Mouse (Mus musculus): ENCODE data around the gene Sympk.

The Sympk gene

DNA sequence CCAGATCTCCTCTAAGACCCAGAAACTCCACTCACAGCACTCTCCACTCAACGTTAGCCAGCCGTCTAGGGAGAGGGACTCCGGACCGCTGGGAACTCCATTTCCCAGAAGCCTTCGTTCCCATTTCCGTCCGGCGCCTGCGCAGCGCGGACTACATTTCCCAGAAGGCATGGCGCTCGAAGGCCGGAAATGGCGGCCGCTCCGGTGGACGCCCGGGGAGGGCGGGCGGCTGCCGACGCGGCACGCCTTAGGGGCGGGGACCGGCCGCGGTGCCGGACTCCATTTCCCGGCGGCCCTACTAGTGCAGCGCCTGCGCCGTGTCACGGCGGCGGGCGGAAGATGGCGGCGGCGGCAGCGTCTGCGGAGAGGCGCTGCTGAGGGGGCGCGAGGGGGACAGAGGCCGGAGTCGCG is at the start of gene Sympk:
TSS of gene Sympk (plus strand) at position 282 of the 411 bp plus-strand sequence.
- DNase-seq (ENCODE audit: low spot score in 2 of 2) = peak; percentile 94 to 95

DNA sequence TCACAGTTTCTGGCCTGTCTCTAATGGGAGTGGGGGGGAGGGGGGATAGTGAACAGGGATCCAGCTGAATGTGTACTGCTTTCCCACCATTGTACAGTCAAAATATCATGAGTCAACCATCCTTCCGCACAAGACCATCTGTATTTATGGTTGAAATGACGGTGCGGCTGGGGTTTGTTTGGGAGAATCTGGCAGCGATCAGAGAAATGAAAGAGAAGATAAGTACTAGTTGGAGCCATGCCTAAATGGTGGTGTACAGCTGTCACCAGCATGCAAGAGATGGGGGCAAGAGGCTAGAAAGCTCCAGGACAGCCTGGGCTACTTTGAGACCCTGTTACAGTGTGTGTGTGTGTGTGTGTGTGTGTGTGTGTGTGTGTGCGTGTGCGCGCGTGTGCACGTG is 45.8 kb upstream of the Sympk start:
- DNase-seq (ENCODE audit: low spot score in 2 of 2) = no peak

DNA sequence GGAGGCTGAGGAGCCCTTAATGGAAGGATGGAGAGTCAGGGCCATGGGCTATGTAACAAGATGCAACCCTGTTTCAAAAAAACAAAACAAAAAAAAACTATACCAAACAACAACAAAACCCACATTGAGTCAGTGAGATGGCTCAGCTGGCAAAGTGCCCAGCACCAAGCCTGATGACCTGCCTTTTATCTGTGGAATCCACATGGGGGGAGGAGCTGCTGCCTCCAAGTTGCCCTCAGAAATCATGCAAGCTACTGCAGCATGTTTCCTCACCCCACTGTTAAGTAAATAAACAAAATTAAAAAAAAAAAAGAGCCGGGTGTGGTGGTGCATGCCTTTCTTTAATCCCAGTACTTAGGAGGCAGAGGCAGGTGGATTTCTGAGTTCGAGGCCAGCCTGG is 37.7 kb upstream of the Sympk start:
- no peak for DNase-seq (ENCODE audit: low spot score in 2 of 2)

DNA sequence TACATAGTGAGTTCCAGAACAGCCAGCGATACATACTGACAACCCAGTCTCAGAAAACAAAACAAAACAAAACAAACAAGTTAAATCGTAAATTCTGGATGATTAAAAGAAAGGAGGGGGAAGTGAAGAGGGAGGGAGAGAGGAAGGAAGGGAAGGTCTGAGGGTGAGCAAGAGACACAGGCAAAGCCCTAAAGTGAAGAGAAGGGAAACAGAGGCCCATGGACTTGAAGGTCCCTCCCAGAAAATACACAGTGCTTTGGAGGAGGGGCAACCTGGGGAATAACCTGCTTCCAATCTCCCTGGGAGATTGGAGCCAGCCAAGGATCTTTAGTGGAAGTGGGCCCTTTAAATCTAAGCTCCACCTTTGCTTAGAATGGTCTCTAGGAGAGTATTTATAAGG is 37.1 kb upstream of the Sympk start, which contains the start of gene Nanos2:
TSS of gene Nanos2 (plus strand) at position 301 of the 400 bp plus-strand sequence.
- no peak for DNase-seq (ENCODE audit: low spot score in 2 of 2)

DNA sequence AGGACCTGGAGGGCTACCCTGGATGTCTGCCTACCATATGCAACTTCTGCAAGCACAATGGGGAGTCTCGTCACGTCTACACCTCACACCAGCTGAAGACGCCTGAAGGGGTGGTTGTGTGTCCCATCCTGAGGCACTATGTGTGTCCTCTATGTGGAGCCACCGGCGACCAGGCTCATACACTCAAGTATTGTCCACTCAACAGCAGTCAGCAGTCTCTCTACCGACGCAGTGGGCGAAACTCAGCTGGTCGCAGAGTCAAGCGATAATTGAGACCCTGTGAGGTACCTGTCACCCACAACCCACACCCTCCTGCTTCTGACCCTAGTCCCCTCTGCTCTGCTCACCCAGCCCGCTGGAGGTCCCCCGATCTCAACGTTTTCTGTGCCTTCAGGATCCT is 36.4 kb upstream of the Sympk start:
- DNase-seq (ENCODE audit: low spot score in 2 of 2) = no peak

DNA sequence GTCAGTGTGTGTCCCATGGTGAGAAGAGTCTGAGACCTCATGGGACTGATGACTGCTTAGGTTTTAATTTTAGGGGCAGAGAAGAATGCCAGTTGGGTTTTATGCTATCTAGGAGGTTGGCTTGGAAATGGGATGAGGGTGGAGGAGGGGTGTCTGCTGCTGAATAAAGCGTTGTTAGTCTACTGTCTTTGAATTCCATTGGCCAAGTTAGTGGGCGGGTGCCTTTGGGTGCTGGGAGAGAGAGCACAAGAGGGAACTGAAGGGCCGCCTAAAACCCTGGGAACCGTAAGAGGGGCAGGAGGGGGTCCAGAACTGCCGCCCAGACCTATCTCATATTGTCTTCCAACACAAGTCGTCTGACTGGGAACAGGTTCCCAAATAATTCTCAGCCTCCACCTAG is 35.4 kb upstream of the Sympk start:
- DNase-seq (ENCODE audit: low spot score in 2 of 2) = no peak

DNA sequence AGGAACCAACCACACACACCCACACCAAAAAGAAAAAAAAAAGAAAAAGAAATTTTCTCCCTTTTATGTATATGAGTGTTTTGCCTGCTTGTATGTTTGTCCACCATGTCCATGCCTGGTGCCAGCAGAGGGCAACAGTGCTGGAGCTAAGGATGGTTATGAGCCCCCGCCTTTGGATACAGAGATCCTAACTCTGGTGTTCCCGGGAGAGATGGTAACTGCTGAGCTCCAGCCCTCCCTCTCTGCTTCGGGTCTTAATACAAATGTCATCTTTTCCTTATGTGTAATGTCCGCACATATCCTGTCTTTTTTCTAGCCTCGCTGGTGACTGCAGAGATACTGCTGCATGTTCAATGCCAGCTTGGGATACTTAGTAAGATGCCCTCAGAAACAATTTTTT is 34.2 kb upstream of the Sympk start:
- no peak for DNase-seq (ENCODE audit: low spot score in 2 of 2)

DNA sequence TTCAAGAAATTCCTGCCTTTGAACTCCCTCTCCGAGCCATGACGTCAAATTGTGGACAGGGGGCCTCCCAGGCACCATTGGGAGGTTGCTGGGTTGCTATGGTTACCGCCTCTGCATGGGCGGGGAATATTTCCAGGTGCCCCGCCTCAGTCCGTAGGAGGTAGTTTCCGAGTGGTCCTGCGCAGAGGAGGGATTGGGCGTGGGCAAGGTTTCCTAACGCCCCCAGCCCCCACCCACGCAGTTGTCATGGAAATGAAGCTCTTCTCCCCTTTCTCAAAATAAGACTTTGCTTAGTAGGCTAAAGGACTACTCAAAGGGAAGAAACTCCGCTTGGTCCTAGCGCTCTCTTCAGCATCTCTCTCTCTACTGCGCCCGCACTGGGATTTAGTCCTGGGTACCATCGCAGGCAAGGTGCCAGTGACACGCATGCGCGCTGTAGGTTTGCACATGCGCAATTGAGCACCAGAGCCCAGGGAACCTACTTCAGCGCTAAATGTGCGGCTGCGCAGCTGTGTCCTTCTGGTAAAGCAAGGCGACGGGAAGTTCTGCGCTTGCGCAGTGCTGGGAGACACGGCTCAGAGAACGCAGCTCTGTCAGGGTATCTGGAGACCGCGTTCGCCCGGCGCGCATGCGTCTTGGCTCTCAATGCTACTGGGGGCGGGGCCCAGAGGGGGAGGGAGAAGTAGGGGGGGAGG is 33.4 kb upstream of the Sympk start, which contains the start of gene Mypop:
TSS of gene Mypop (plus strand) at position 645 of the 695 bp plus-strand sequence.
- DNase-seq (ENCODE audit: low spot score in 2 of 2) = peak; percentile 98

DNA sequence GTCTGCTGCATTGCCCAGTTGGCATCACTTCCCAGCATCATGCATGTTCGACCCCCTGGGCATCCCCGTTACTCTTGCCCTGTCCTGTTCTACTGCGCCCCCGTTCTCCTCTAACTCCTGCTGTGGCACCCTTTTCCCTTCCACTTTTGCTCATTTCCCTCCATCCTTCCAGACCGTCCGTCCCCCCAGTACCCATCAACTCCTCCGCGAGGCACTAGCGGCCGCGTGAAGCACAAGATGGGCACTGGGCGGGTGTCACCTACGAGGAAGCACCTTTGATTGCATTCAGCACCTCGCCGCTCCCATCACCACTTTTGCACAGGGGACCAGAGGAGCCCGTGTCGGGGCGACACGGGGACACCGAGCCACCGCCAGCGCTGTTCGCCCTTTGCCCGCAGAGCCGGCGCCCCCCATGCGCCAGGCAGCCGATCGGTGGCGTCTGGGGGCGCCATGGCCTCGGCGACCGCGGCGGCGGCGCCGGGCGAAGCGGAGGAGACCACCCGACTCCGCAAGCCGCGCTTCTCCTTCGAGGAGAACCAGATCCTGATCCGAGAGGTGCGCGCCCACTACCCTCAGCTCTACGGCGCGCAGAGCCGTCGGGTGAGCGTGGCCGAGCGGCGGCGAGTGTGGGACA is 32.4 kb upstream of the Sympk start:
- peak in 1 of 2 experiments; percentile 26 for DNase-seq (ENCODE audit: low spot score in 2 of 2)

DNA sequence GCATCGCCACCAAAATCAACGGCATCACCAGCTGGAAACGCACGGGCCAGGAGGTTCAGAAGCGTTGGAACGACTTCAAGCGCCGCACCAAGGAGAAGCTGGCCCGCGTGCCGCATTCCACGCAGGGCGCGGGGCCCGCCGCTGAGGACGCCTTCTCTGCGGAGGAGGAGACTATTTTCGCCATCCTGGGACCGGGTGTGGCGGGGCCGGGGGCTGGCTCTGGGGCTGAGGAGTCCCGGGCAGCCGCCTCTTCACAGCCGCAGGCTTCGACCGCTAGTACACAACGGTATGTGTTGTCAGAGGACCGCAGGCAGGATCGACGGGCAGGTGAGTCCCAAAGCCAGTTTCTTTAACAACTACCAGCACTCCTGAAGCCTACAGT is 31.9 kb upstream of the Sympk start:
- no peak for DNase-seq (ENCODE audit: low spot score in 2 of 2)

DNA sequence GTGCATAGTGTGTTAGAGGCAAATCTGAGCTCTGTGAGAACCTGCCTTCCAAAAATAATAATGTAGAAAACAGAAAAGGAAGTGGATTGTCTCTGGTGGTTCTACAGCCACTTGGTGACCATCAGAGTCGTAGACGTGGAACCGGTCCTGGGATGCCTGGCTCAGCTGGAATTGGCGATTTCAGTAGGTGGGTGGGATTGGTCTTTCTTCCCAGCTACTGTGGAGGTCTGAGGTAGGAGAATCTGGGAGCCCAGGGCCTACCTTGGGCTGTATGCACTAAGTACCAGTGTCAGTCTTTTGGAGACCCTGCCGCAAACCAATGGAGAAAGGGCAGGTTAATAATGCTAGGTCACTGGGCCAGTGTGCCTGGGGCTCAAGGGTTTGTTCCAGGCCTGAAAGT is 31.1 kb upstream of the Sympk start:
- DNase-seq (ENCODE audit: low spot score in 2 of 2) = no peak

DNA sequence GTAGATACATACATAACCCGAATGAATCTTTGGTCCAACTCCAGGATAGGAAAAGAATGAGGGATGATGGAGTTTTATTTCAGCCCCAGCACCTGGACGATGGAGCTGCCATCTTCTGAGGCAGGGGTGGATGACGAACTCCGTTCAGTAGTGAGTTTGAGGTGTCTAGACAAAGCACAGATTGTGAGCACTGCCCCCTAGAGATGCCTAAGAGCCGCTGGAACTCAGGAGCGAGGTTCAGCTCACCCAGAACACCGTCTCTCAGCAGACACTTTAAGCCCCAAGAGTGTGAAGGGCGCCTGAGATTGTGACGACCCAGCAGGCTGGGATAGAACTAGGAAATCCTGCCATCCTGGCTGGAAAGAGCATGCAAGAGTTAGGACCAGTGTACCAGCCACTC is 25.3 kb upstream of the Sympk start:
- DNase-seq (ENCODE audit: low spot score in 2 of 2) = no peak

DNA sequence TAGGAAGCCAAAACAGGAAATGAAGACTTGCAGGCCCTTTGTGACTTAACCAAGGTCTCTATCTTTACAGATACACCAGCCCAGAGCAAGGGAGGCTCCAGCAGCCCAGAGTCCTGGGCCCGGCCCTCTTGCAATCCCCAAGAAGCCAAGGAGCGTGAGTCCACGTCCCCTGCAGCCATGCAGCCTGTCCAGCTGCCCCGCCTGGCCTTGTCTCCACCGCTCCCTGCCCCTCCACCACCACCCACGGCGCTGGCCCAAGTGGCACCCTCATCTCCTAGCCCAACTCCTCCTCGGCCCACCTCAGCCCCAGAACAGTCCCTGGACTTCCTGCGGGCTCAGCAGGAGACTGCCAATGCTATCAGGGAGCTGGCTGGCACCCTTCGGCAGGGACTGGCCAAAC is 23.8 kb upstream of the Sympk start:
- DNase-seq (ENCODE audit: low spot score in 2 of 2) = peak; percentile 36 to 46

DNA sequence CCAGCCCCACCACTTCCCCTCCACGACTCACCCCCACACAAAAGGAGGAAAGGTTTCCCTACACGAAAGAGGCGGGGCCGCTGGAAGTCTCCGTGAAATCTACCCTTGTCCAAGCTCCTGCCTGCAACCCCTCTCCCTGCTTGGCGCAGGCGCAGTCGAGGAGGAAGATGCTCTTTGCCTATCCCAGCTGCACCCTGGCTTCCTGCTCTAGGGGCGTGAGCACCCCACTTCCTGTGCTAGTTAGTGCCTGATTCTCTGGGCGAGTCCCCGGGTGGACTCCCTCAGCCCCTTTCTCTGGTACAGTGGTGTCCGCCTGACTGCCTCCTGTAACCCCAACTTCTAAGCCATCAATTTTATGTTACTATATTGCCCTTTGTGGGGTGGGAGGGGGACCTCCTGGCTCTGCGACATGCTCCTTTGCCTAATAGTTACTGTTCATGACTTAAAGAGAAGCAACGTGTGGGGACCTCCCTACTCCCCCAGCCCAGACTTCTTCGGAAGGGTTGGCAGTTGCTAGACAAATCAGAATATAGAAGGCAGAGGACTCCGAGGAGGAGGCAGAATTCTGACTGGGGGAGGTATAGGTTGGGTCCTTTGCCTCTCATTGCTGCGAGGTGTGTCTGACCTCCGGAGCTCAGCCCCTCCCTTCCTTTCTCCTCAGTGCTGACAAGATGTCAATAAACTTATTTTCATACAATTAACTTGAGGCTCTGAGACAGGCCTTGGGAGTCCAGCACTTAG is 22.9 kb upstream of the Sympk start:
- peak; percentile 93 to 94 for DNase-seq (ENCODE audit: low spot score in 2 of 2)

DNA sequence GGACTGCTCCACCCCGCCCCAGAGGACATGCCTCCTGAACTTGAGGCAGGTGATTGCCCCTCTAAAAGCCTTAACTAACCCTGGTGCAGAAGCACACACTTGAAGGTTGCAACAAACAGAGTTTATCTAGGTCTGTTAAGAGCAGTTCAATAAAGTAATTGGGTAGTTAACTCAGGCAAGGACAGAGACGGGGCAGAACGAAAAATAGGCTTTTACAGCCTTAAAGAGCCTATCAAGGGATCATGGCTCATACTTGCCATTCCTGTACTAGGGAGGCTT is 22.4 kb upstream of the Sympk start:
- DNase-seq (ENCODE audit: low spot score in 2 of 2) = no peak

DNA sequence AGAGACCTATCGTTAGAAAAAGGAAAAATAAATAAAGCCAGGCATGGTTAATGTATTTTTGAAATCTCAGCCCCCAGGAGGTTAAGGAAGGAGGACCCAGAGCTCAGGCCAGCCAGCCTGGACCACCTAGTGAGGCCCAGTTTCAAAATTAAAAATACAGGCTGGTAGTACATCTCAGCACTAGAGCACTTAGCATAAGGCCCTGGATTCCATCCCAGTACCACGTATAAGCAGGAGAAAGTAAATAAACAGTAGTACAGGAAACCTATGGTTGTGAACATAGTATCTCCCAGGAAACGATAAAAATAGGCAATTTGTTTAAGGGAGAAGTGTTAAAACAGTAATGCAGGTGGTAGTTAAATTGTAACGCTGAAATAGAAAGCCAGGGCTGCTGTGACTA is 22.1 kb upstream of the Sympk start:
- DNase-seq (ENCODE audit: low spot score in 2 of 2) = no peak

DNA sequence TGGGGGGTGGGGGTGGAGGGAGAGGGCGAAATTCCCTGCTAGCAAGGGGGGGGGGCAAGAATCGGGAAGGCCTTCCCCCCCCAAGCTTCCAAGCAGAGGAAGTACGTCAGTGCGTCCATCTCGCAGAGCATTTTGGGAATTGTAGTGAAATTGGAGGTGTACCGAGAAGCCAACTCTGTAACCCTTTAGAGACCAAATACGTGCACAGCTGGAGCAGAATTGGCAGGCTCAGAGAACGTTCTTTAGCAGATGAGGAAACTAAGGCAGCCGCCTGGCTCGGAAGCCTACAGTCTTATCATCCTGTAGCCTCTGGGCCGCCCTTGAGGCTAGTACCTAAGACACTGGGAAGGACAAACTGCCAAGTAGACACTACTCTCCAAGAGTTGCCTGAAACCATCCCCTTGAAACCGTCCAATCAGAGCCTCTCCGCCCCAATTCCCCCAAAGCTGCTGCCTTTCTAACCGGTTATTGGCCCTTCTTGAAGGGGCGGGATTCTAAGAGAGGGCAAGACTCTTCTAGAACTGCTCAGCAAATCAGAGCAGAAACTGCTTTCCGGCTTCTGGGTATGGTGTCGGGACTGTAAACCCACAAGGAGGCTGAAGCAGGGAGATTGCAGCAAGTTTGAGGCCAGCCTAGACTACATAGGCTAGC is 21.2 kb upstream of the Sympk start:
- DNase-seq (ENCODE audit: low spot score in 2 of 2) = peak; percentile 60 to 63

DNA sequence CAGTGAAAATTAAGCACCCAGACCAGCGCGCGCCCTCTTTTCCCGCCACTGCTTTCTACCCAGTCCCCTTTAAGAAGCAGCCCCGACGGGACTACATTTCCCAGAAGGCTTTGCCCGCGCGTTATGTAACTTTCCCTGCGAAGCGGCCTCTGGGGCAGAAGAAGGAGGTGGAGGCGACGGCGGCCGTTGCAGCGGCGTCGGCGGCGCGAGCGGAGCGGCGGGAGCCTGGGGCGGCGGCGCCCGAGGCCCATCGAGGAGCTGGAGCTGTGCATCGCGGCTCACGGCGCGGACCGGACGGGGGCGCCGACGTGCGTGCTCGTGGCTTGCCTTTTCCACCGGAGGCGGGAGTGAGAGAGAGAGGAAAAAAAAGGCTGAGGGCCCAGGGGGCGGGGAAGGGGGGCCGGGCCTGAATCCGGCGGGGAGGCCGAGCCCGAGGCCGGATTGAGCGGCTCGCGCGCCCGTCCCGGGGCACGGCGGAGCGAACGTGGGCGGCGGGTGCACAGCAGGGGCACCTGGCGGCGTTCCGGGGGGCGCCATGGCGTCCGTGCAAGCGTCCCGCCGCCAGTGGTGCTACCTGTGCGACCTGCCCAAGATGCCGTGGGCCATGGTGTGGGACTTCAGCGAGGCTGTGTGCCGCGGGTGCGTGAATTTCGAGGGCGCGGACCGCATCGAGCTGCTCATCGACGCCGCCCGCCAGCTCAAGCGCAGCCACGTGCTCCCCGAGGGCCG is 20.1 kb upstream of the Sympk start, which contains the start of gene Irf2bp1:
TSS of gene Irf2bp1 (plus strand) at position 143 of the 729 bp plus-strand sequence.
- DNase-seq (ENCODE audit: low spot score in 2 of 2) = peak; percentile 87 to 91

DNA sequence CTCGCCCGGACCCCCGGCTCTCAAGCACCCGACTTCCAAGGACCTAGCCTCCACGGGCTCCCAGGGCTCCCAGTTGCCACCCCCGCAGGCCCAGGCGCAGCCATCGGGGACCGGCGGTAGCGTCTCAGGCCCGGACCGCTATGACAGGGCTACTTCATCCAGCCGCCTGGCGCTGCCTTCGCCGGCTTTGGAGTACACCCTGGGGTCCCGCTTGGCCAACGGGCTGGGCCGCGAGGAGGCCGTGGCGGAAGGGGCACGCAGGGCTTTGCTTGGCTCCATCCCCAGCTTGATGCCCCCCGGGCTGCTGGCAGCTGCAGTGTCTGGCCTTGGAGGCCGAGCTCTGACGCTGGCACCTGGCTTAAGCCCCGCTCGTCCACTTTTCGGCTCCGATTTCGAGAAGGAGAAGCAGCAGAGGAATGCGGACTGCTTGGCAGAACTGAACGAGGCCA is 19.5 kb upstream of the Sympk start:
- DNase-seq (ENCODE audit: low spot score in 2 of 2) = no peak

DNA sequence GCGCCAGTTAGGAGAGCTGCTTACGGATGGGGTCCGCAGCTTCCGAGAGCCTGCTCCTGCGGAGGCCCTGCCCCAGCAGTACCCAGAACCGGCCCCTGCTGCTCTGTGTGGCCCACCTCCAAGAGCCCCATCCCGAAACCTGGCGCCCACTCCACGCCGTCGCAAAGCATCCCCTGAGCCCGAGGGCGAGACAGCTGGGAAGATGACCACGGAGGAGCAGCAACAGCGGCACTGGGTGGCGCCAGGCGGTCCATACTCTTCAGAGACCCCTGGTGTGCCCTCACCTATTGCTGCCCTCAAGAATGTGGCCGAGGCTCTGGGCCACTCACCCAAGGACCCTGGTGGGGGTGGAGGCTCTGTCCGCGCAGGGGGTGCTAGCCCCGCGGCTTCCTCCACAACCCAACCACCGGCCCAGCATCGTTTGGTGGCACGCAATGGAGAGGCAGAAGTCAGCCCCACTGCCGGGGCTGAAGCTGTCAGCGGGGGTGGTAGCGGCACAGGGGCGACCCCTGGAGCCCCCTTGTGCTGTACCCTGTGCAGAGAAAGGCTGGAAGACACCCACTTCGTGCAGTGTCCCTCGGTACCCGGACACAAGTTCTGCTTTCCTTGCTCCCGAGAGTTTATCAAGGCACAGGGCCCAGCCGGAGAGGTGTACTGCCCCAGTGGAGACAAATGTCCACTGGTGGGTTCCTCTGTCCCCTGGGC is 18.6 kb upstream of the Sympk start:
- DNase-seq (ENCODE audit: low spot score in 2 of 2) = no peak

DNA sequence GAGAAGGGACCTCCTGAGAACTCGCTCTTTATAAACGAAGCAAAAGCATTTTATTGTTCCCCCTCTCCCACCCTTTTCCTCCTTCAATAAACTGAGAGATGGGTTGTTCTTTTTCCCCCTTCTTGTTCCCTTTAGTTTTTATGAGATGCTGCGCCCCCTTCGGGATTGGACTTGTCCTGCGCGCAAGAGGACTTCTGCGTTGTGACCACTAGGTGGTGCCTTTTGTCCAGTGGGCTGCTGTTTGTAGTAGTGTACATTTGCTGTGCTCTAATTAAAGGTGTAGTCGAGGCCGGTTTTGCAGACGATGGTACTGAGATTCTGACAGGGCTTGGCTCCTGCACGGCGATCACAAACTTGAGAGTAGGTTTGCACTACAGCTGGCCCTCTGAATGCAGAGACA is 17.7 kb upstream of the Sympk start:
- DNase-seq (ENCODE audit: low spot score in 2 of 2) = peak; percentile 56 to 77

Measured in thymus, postnatal 10 days (tissue).